Mouse (Mus musculus) c-Kit-negative CD71-positive TER-119-positive erythroid progenitor cells, embryonic 14.5 days (primary cell): ENCODE measurements around the gene Rangrf.
"Not testable (repeated sequence)": the region's sequence is repeated elsewhere in the genome, so short reads cannot be mapped to it uniquely, and the experiment has no call there.

Source experiments
- DNase-seq: peaks from one replicate; pipeline ENCODE4 v3.0.0-alpha.2; 2013; ENCODE audit warnings: low read depth, low spot score

The Rangrf gene

DNA sequence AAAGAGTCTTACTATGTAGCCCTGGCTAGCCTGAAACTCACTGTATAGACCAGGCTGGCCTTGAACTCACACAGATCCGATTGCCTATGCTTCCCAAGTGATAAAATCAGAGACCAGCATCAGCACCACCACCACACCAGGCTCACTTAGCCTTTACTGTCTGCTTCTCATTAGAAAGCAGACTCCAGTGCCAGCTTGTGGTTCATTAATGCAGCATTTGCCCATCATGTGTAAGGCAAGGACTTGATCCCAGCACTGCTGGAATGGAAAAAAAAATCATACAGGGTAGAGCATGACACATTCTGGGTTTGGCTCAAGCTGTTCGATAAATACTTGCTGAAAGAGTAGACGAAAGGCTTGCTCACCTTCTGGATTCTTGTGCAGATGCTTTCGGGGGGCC, 29.0 kb downstream of the Rangrf start:
- DNase-seq, result no peak

DNA sequence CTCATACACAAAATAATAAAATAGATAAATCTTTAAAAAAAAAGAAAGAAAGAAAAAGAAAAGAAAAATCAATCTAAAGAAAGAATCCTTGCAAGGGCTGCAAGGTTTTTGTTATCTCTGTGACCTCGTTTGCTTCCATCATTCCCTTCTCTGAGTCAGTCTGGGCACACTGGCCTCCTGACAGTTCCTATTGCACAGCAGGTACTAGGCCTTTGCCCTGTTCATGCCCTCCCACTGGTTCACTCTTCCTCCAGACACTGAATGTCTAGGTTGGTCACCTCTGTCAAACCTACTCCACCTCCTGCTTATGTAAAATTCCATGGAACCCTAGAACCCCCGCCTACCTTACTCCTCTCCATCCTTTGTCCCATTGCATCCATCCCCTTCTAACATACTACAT, 29.7 kb downstream of the Rangrf start:
- no peak for DNase-seq

DNA sequence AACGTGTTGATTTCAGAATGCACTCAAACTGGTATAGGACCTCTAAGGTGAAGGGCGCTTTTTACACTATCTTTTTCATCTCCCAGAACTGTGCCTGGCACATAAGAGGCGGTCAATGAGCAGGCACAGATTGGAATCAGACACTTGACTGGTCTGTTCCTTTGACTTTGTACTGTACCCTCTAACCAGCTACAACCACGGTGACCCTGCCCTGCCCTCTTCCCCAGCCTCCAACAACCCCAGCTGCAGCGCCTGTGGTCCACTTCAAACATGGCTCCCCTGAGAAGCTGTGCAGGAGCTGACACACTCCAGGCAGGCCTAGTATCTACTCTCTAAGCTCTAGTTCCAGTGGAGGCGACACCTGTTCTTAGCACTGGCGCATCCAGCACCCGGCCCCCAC, 32.3 kb downstream of the Rangrf start:
- DNase-seq, result no peak

DNA sequence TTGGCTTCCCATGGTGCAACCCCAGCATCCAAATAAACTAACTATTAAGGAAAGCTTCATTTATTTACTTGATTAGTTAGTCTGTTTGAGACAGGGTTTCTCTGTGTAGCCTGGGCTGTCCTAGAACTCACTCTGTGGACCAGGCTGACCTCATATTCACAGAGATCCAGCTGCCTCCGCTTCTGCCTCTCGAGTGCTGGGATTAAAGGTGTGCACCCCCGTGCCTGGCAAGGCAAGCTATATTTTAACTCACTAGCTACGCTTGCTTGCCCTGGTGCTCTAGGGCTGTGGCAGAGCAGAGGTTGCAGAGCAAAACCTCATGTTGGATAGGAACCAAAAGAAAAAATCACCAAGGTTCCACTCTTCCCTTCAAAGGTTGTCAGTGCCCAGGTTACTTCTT, 34.5 kb downstream of the Rangrf start:
- DNase-seq, result no peak

DNA sequence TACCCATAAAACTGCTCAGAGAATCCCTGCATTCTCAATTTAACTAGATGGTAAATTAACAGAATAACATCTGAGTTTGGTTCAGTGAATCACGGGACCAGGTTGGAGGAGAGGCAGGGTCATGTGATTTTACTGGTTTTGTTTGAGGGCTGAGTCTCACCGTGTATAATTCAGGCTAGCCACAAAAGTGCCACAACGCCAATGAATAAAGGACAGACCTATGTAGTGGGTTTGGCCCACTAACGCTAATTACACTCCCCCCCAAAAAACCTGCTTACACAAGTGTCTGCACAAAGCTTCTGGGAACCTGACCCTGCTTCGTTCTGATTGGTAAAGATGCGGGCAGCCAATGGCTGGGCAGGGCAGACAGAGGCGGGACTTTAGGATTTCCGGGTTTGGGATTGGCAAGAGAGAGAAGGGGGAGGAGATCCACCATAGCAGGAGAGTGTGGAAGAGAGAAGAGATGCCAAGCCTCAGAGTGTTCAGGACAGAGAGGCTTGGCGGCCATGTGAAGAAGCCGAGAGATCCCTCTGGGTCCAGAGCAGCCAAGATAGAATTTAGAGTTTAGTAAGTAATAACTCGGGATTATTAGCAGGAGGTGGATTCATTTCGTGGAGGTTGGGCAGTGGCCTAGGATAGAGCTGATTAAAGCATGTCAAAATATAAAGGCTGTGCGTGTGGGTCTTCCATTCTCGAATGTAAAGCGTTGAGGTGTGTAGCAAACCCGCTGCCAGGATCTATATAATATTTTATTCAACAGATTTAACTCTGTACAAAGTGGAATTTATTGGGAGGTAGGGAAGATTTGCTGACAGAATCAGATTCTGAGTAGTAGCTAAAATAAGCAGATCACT, 35.3 kb downstream of the Rangrf start:
- DNase-seq, result peak; percentile 64

DNA sequence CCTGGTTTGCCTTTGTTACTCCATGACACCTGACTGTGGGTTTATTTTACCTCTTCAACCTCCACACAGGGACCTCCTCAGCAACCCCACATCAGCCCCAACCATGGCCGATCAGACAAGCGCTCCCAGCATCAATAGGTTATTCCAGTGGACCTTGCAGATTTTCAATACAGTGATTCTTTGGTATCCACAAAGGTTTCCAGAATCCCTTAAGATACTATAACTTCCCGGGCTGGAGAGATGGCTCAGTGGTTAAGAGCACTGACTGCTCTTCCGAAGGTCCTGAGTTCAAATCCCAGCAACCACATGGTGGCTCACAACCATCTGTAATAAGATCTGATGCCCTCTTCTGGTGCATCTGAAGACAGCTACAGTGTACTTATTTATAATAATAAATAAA, 38.0 kb downstream of the Rangrf start:
- DNase-seq, result not testable (repeated sequence)

DNA sequence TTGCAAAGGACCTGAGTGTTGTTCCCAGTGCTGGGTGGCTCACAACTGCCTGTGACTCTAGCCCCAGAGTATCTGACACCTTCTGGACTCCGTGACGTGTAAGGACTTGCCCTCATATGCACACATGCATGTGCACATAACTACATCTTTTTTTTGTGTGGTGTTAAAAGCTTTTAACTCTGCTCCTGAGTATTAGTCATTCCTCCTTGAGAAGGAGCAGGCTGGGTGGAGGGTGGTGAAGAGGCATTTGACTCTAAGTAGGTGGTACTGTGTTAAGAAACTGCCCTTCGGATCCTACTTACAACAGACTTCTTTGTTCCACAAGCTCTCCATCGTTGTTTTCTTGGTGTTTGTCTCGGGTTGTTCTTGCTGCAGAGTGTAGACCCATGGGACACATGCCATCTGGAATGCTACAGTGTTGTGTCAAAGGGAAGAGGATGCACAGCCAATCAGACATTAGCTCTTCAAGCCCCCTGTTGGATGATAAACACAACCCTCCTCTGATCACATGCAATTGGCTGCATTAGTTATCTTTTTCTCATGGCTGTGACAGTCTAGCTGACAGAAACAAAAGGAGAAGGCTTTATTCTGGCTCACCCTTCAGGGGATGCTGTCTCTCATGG, 41.0 kb downstream of the Rangrf start:
- no peak for DNase-seq

DNA sequence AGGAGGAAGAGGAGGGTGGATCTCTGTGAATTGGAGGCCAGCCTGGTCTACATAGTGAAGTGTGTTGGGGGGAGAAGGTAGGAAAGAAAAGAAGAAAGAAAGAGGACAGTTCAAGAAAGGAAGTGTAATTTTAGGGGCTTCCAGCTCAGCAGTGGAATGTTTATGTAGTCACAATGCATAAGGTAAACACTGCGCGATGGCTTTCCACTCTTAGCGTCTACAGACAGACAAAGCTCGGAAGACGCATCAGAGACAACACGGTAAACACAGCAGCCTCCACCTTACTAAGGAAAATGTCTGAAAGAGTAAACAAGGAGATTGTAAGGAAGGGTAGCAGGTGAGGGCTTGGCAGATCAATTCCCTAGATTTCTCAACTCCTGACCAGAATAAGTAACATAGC, 45.0 kb downstream of the Rangrf start:
- DNase-seq, result no peak

DNA sequence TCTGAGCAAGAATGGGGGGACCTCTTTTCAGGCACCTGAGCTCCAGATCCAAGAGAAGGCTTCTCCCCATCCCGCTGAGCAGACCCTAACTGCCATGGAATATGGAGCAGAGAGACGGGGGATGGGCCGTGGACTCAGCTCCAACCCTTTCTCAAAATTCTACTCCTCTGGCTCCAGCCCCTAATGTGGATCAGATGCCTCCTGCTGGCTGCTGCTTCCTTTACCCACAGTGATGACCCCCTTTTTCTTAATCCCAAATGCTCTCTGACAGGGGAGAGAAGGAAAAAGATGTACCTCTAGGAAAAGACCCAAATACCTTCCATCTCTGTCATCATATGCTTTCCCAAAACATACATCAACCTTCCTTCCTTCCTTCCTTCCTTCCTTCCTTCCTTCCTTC, 48.0 kb downstream of the Rangrf start, which contains the start of gene Odf4:
TSS of gene Odf4 (minus strand) at position 101 of the 400 bp plus-strand sequence.
- DNase-seq, result no peak

DNA sequence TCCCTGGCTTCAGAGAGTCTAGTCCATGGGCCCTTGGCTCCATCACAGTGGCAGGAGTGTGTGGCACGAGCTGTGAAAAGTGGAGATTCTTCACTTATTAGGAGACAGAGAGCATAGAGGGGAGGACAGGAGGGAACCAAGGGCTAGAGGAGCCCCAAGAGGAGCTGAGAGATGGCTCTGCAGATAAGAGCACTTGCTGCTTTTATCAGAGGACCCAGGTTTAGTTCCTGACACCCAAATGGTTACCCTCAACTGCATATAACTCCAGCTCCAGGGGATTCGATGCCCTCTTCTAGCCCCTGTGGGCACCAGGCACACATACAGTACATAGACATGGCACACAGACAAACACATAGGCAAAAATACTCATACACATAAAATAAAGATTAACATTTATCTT, 50.2 kb downstream of the Rangrf start:
- no peak for DNase-seq

DNA sequence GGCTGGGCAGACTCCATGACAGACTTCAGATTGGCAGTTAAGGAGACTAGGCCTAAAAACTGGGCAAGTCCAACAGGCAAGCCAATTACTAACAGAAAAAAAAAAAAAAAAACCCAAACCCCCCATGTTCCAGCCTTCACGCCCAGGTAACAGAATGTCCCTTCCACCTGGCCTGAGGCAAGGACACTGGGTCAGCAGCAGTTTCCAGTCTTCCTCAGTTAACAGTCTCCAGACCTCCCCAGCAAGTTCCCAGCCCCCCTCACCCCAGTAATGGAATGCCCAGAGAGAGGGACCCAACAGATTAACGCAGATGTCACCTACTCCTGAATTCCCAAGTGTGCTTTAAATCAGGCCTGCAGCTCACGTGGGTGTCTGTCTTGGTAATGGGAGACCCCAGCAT, 51.8 kb downstream of the Rangrf start:
- no peak for DNase-seq
